Mouse (Mus musculus) neural tube, embryonic 14.5 days (tissue): Measurements from ENCODE around the gene St7. TPM values are rescaled to one million over a fixed set of nuclear protein-coding genes. Genes with fewer than 3 reads are reported as not detected.
A peak's percentile ranks its signal among the peaks of the same experiment; 100 is the strongest.

ENCODE experiments used
- ATAC-seq: fragments of 200-750 bp; cut with Nextera tagmentation; 2 replicates; pipeline ENCODE4 v1.8.0; 2017; ENCODE audit warnings: low read depth, mild to moderate bottlenecking, moderate TSS enrichment, moderate library complexity
- H3K27ac ChIP-seq: fragments of 300-500 bp; sonication (generic); 2 replicates; pipeline ENCODE4 v1.5.1; 2014; ENCODE audit warnings: low read depth, mild to moderate bottlenecking, control low read depth, low read length, moderate library complexity, mixed read lengths
- H3K27me3 ChIP-seq: fragments of 300-500 bp; sonication (generic); 2 replicates; pipeline ENCODE4 v1.6.1; 2014; ENCODE audit warnings: low read length; ENCODE audit not compliant: control insufficient read depth, insufficient read depth
- H3K36me3 ChIP-seq: fragments of 300-500 bp; sonication (generic); 2 replicates; pipeline ENCODE4 v1.6.1; 2014; ENCODE audit warnings: low read length, mixed read lengths; ENCODE audit not compliant: control insufficient read depth, insufficient read depth
- H3K4me1 ChIP-seq: fragments of 300-500 bp; sonication (generic); 2 replicates; pipeline ENCODE4 v1.6.1; 2014; ENCODE audit warnings: low read length; ENCODE audit not compliant: control insufficient read depth, insufficient read depth
- H3K4me2 ChIP-seq: fragments of 300-500 bp; sonication (generic); 2 replicates; pipeline ENCODE4 v1.6.1; 2014; ENCODE audit warnings: mild to moderate bottlenecking, low read depth, low read length, control low read depth
- H3K4me3 ChIP-seq: fragments of 300-500 bp; sonication (generic); 2 replicates; pipeline ENCODE4 v1.5.1; 2014; ENCODE audit warnings: low read depth, low read length, control low read depth, mixed read lengths
- H3K9ac ChIP-seq: fragments of 300-500 bp; sonication (generic); replicated peaks from 2 replicates; pipeline ENCODE4 v1.6.1; 2014; ENCODE audit warnings: low read depth, mild to moderate bottlenecking, control low read depth, low read length, mixed read lengths
- H3K9me3 ChIP-seq: fragments of 300-500 bp; sonication (generic); 2 replicates; pipeline ENCODE4 v1.6.1; 2016; ENCODE audit warnings: low read length; ENCODE audit not compliant: control insufficient read depth
- WGBS: fragments of 180-500 bp; shearing (Covaris S2); extraction: QIAGEN DNeasy Blood & Tissue Kit; methylation state at CpG from one replicate; pipeline ENCODE4 v1.1.7; 2014; 5-methylcytosine and 5-hydroxymethylcytosine counted together
- polyA plus RNA-seq: library from polyadenylated mRNA; unstranded; fragments of >200 nt; fragmentation: Nextera tagmentation; extraction: Ambion mirVana; gene quantifications from 2 replicates; pipeline ENCODE4 v1.2.1, GENCODE M21; 2014

Gene St7
- 62.1 and 71.9 TPM in 2 replicates for polyA plus RNA-seq

- H3K9me3 ChIP-seq = no peaks in the 10 kb centered on the region
- H3K27me3 ChIP-seq = no peaks in the 10 kb centered on the region
- peak within 1 kb of the TSS; percentile 35; the same call in 1 of the 2 replicates for H3K27ac ChIP-seq
- H3K4me2 ChIP-seq = peak within 1 kb of the TSS; percentile 84
- no peak for ATAC-seq
- H3K36me3 ChIP-seq = no peaks in the 10 kb centered on the region
- 76% methylated on average over 7 of the region's 7 CpGs for WGBS
- H3K4me1 ChIP-seq = no peaks in the 10 kb centered on the region
- H3K4me3 ChIP-seq = peak within 1 kb of the TSS; percentile 76
- H3K9ac ChIP-seq = peak within 1 kb of the TSS; percentile 72
Observed at GRCm38 (mm10) chr6:17692647-17693046, at the start of gene St7. Gene St7, plus strand, starts transcription at chr6:17692933.

GRCm38 (mm10) chr6:17646107-17646506 is 46.6 kb upstream of the St7 start:
- H3K27me3 ChIP-seq = no peaks in the 10 kb centered on the region
- H3K9me3 ChIP-seq = no peaks in the 10 kb centered on the region
- 84% methylated on average over 3 of the region's 3 CpGs for WGBS
- ATAC-seq = no peak
- no peak overlapping the region for H3K9ac ChIP-seq
- no peak overlapping the region for H3K27ac ChIP-seq
- 0 out of 2 replicates have a peak, but pooled peaks cover 3% of the 10 kb centered on the region for H3K4me1 ChIP-seq
- no peak overlapping the region for H3K4me3 ChIP-seq
- H3K4me2 ChIP-seq = no peak overlapping the region
- peaks cover 8% of the 10 kb centered on the region for H3K36me3 ChIP-seq

- Histone ChIP-seq H3K4me1 (no peaks in the 10 kb centered on the region), H3K27me3 (no peaks in the 10 kb centered on the region), H3K36me3 (peaks cover 17% of the 10 kb centered on the region), H3K9ac (no peak overlapping the region), H3K4me3 (no peak overlapping the region), H3K27ac (no peak overlapping the region), H3K9me3 (no peaks in the 10 kb centered on the region), H3K4me2 (no peak overlapping the region)
- WGBS = 90% methylated on average over 2 of the region's 2 CpGs
- ATAC-seq = no peak
Observed at GRCm38 (mm10) chr6:17652132-17652531, 40.6 kb upstream of the St7 start.

GRCm38 (mm10) chr6:17655080-17655479 is 37.7 kb upstream of the St7 start:
- Histone ChIP-seq H3K4me1 (no peaks in the 10 kb centered on the region), H3K4me2 (no peak overlapping the region), H3K27me3 (no peaks in the 10 kb centered on the region), H3K36me3 (peaks cover 24% of the 10 kb centered on the region), H3K9me3 (no peaks in the 10 kb centered on the region), H3K27ac (no peak overlapping the region), H3K4me3 (no peak overlapping the region), H3K9ac (no peak overlapping the region)
- WGBS = 100% methylated on average over 2 of the region's 2 CpGs
- no peak for ATAC-seq

- 89% methylated on average over 1 of the region's 1 CpGs for WGBS
- Histone ChIP-seq H3K27me3 (no peaks in the 10 kb centered on the region), H3K4me1 (no peaks in the 10 kb centered on the region), H3K9ac (no peak overlapping the region), H3K4me3 (no peak overlapping the region), H3K9me3 (no peaks in the 10 kb centered on the region), H3K27ac (no peak overlapping the region), H3K4me2 (no peak overlapping the region), H3K36me3 (peaks cover 22% of the 10 kb centered on the region)
- ATAC-seq = no peak
Observed at GRCm38 (mm10) chr6:17657308-17657707, 35.4 kb upstream of the St7 start.

GRCm38 (mm10) chr6:17665348-17665747 is 27.4 kb upstream of the St7 start:
- no peak for ATAC-seq
- 97% methylated on average over 7 of the region's 7 CpGs for WGBS
- H3K36me3 ChIP-seq = peaks cover 37% of the 10 kb centered on the region

GRCm38 (mm10) chr6:17666024-17666423 is 26.7 kb upstream of the St7 start:
- Histone ChIP-seq H3K9me3 (no peaks in the 10 kb centered on the region), H3K4me2 (no peak overlapping the region), H3K9ac (no peak overlapping the region), H3K36me3 (peaks cover 37% of the 10 kb centered on the region), H3K27ac (no peak overlapping the region), H3K27me3 (no peaks in the 10 kb centered on the region), H3K4me3 (no peak overlapping the region), H3K4me1 (no peaks in the 10 kb centered on the region)
- no peak for ATAC-seq

More at GRCm38 (mm10) chr6:17665348-17665747, 27.4 kb upstream of the St7 start:
- Histone ChIP-seq H3K27ac (no peak overlapping the region), H3K9me3 (no peaks in the 10 kb centered on the region), H3K4me2 (no peak overlapping the region), H3K4me1 (no peaks in the 10 kb centered on the region), H3K27me3 (no peaks in the 10 kb centered on the region), H3K4me3 (no peak overlapping the region), H3K9ac (no peak overlapping the region)

GRCm38 (mm10) chr6:17667813-17668212 is 24.9 kb upstream of the St7 start:
- Histone ChIP-seq H3K9ac (no peak overlapping the region), H3K9me3 (no peaks in the 10 kb centered on the region), H3K4me3 (no peak overlapping the region), H3K4me1 (no peaks in the 10 kb centered on the region), H3K27me3 (no peaks in the 10 kb centered on the region), H3K4me2 (no peak overlapping the region), H3K27ac (no peak overlapping the region), H3K36me3 (peaks cover 27% of the 10 kb centered on the region; the same call in 1 of the 2 replicates)
- 96% methylated on average over 3 of the region's 3 CpGs for WGBS
- ATAC-seq = no peak

GRCm38 (mm10) chr6:17668334-17668733 is 24.4 kb upstream of the St7 start:
- H3K4me2 ChIP-seq = no peak overlapping the region
- peaks cover 22% of the 10 kb centered on the region; the same call in 1 of the 2 replicates for H3K36me3 ChIP-seq
- no peak overlapping the region for H3K9ac ChIP-seq
- H3K4me3 ChIP-seq = no peak overlapping the region
- WGBS = 97% methylated on average over 12 of the region's 12 CpGs
- no peaks in the 10 kb centered on the region for H3K27me3 ChIP-seq
- no peak overlapping the region for H3K27ac ChIP-seq
- 0 out of 2 replicates have a peak, but pooled peaks have one; percentile 14 for ATAC-seq
- H3K4me1 ChIP-seq = no peaks in the 10 kb centered on the region
- no peaks in the 10 kb centered on the region for H3K9me3 ChIP-seq
